Mouse (Mus musculus) neural tube, embryonic 12.5 days (tissue): ENCODE measurements around the gene Acot2. TPM values are rescaled to one million over a fixed set of nuclear protein-coding genes. Genes with fewer than 3 reads are reported as not detected.
"Not testable (repeated sequence)": the region's sequence is repeated elsewhere in the genome, so short reads cannot be mapped to it uniquely, and the experiment has no call there.

Experiments used
- ATAC-seq: fragments of 200-750 bp; cut with Nextera tagmentation; 2 replicates; pipeline ENCODE4 v1.8.0; 2017; ENCODE audit warnings: low read depth, mild to moderate bottlenecking, moderate TSS enrichment, moderate library complexity; ENCODE audit not compliant: low FRiP score
- H3K27ac ChIP-seq: fragments of 300-500 bp; sonication (generic); 2 replicates; pipeline ENCODE4 v1.5.1; 2016
- H3K27me3 ChIP-seq: fragments of 300-500 bp; sonication (generic); replicated peaks from 2 replicates; pipeline ENCODE4 v1.6.1; 2016; ENCODE audit warnings: mild to moderate bottlenecking
- H3K36me3 ChIP-seq: fragments of 300-500 bp; sonication (generic); 2 replicates; pipeline ENCODE4 v1.6.1; 2016; ENCODE audit warnings: mild to moderate bottlenecking
- H3K4me1 ChIP-seq: fragments of 300-500 bp; sonication (generic); 2 replicates; pipeline ENCODE4 v1.6.1; 2016
- H3K4me2 ChIP-seq: fragments of 300-500 bp; sonication (generic); replicated peaks from 2 replicates; pipeline ENCODE4 v1.6.1; 2016; ENCODE audit warnings: mild to moderate bottlenecking
- H3K4me3 ChIP-seq: fragments of 300-500 bp; sonication (generic); 2 replicates; pipeline ENCODE4 v1.5.1; 2016
- H3K9ac ChIP-seq: fragments of 300-500 bp; sonication (generic); 2 replicates; pipeline ENCODE4 v1.6.1; 2016; ENCODE audit warnings: mild to moderate bottlenecking
- H3K9me3 ChIP-seq: fragments of 300-500 bp; sonication (generic); 2 replicates; pipeline ENCODE4 v1.6.1; 2016; ENCODE audit warnings: mild to moderate bottlenecking
- WGBS: fragments of 180-500 bp; shearing (Covaris S2); methylation state at CpG from one replicate; pipeline ENCODE4 v1.1.7; 2016; 5-methylcytosine and 5-hydroxymethylcytosine counted together
- polyA plus RNA-seq: library from polyadenylated mRNA; unstranded; fragments of >200 nt; fragmentation: Nextera tagmentation; extraction: Ambion mirVana; gene quantifications from 2 replicates; pipeline ENCODE4 v1.2.1, GENCODE M21; 2016

Acot2 gene
- polyA plus RNA-seq, 1 experiment from 2014 or later, result 14.4 TPM

DNA sequence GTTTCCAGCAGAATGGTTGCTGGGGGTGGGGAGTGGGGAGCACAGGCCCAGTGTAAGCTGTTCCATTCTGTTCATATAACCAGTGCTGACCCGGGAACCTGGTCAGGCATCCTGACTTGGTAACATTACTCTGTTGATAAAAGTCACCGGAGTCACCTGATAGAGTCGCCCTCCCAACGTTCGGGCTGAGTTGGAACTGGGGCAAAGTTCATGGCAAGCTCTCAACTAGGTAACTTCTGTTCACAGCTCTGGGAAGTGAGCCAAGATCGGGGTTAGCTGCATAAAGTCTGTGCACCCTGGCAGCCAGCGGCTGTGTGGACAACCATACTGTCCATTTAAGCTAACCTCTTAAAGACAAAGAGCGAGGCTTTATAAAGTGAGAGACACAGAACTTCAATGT lies 11.6 kb downstream of the Acot2 start:
- ATAC-seq, H3K4me3 ChIP-seq, H3K27me3 ChIP-seq, H3K36me3 ChIP-seq, H3K4me1 ChIP-seq, H3K9me3 ChIP-seq, H3K4me2 ChIP-seq, H3K27ac ChIP-seq, H3K9ac ChIP-seq: not testable (repeated sequence)
- WGBS, result 87% methylated on average over 8 of the region's 8 CpGs

DNA sequence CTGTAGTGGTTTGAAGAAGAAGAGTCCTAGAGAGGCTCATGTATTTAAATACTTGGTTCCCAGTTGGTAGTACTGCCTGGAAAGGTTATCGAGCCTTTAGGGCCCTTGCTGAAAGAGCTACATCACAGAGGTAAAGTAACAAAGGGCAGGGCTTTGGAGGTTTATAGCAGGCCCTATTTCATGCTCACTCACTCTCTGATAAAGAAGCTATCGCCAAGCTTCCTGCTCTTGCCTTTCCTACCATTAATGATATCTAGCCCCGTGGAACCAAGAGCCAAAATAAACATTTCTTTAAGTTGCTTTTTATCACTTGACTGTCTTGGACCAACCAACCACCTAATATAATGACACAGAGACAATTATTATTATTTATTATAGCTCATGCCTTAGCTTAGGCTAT lies 12.8 kb downstream of the Acot2 start:
- WGBS, result 51% methylated on average over 3 of the region's 3 CpGs

DNA sequence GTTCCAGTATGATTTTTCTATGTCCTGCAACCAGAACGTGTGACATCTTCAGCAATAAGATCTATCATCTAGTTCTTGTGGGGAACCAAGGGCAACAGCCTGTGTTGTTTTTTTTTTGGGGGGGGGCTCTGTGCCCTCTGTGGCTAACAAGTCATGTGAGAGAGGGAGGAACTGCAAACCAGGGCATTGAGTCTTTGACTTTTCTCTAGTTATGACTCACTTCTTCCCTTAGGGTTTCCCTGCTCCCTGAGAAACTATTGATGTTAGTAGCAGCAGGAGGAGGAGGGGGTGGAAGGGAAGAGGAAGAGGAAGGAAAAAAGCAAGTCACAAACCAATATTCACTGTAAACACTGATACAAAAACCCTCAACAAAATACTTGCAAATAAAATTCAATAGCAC lies 16.2 kb downstream of the Acot2 start:
- Histone ChIP-seq H3K4me3 (no peak overlapping the region), H3K4me2 (no peak overlapping the region), H3K4me1 (peaks cover 1% of the 10 kb centered on the region; the same call in 1 of the 2 replicates), H3K27ac (no peak overlapping the region), H3K9me3 (0 out of 2 replicates have a peak, but pooled peaks cover 7% of the 10 kb centered on the region), H3K9ac (no peak overlapping the region), H3K27me3 (no peaks in the 10 kb centered on the region), H3K36me3 (no peaks in the 10 kb centered on the region)
- WGBS, result 89% methylated on average over 1 of the region's 1 CpGs
- no peak for ATAC-seq

More for the DNA sequence above, 12.8 kb downstream of the Acot2 start:
- ATAC-seq, result no peak
- H3K4me2 ChIP-seq, result no peak overlapping the region
- 0 out of 2 replicates have a peak, but pooled peaks cover 7% of the 10 kb centered on the region for H3K9me3 ChIP-seq
- H3K27me3 ChIP-seq, result no peaks in the 10 kb centered on the region
- H3K27ac ChIP-seq, result no peak overlapping the region
- H3K9ac ChIP-seq, result no peak overlapping the region
- H3K4me3 ChIP-seq, result no peak overlapping the region
- no peaks in the 10 kb centered on the region for H3K36me3 ChIP-seq
- no peaks in the 10 kb centered on the region for H3K4me1 ChIP-seq

DNA sequence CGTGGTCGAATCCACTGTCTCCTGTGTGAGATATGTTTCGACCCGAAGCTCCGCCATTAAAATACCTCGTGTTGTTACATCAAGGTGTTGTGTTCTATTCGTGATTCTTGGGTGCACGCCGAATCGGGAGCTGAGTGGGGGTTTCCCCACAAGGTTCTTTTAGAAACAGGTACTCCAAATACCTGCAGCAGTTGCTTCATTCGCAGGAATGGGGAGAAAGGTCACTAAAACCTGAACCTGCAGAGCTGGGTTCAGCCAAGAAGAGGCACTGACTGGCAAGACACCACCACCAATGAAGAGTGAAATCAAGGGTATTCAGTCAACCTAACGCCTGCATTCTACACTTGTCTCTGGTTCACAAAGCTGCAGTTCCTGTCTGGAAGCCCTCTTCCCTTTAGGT lies 20.6 kb downstream of the Acot2 start:
- Histone ChIP-seq H3K36me3 (no peaks in the 10 kb centered on the region), H3K9me3 (no peaks in the 10 kb centered on the region), H3K9ac (no peak overlapping the region), H3K27me3 (no peaks in the 10 kb centered on the region), H3K4me2 (peak overlapping the region; percentile 60; the same call in 1 of the 2 replicates), H3K4me3 (no peak overlapping the region), H3K27ac (peak overlapping the region; percentile 27; the same call in 1 of the 2 replicates), H3K4me1 (peaks cover 24% of the 10 kb centered on the region)
- WGBS, result 91% methylated on average over 12 of the region's 12 CpGs
- no peak for ATAC-seq

DNA sequence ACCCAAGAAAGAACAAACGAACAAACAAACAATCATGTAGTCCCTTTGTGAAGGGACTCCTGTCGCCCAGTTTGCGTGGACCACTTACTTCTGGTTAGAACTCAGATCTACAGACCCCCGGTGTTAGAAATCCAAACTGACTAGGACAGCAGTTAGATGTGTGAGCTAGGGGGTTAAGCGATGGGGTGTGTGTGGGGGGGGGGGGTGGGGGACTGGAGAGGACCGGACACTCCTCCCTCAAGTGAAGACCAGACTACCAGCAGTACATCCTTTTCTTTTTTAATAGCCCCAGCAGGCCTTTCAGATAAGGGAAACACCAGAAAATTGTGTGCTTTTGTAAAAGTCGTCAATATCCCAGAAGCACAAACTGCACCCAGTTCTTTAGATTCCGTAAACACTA lies 21.1 kb downstream of the Acot2 start:
- peaks cover 24% of the 10 kb centered on the region for H3K4me1 ChIP-seq
- peak overlapping the region; percentile 60 for H3K4me2 ChIP-seq
- 0 out of 2 replicates have a peak overlapping the region, but pooled peaks have one; percentile 46 for H3K4me3 ChIP-seq
- WGBS, result 51% methylated on average over 8 of the region's 8 CpGs
- no peaks in the 10 kb centered on the region for H3K36me3 ChIP-seq
- peak; percentile 45 for ATAC-seq
- peak overlapping the region; percentile 27; the same call in 1 of the 2 replicates for H3K27ac ChIP-seq
- no peaks in the 10 kb centered on the region for H3K27me3 ChIP-seq
- no peaks in the 10 kb centered on the region for H3K9me3 ChIP-seq
- H3K9ac ChIP-seq, result no peak overlapping the region

DNA sequence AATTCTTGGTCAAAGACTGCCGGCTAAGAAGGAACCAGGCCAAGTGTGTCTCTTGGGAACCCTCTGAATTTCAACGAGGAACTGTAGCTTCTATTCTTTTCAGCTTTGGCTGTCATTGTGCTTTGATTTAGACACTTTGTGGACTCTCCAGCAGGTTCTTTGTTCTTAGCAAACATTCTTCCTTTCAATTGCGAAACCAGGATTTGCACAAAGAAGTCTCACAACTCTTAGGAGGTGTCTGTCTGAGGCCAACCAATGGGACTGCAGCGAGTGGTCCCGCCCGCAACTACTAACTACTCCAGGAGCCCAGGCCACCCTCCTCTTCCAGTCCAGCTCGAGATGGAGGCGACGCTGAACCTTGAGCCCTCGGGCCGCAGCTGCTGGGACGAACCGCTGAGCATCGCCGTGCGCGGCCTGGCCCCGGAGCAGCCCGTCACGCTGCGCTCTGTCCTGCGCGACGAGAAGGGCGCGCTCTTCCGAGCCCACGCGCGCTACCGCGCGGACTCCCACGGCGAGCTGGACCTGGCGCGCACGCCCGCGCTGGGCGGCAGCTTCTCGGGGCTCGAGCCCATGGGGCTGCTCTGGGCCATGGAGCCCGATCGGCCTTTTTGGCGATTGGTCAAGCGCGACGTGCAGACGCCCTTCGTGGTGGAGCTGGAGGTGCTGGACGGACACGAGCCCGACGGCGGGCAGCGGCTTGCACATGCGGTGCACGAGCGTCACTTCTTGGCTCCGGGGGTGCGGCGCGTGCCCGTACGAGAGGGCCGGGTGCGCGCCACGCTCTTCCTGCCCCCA lies 21.7 kb downstream of the Acot2 start, which contains the start of gene Acot1:
Gene Acot1 (plus strand): TSS at position 320 of the 795 bp plus-strand sequence.
- Histone ChIP-seq H3K9ac (peak within 1 kb of the TSS; percentile 66), H3K27ac (peak within 1 kb of the TSS; percentile 27; the same call in 1 of the 2 replicates), H3K4me1 (peaks cover 24% of the 10 kb centered on the region), H3K4me2 (peak within 1 kb of the TSS; percentile 60), H3K4me3 (peak within 1 kb of the TSS; percentile 46)
- H3K9me3 ChIP-seq, H3K36me3 ChIP-seq, H3K27me3 ChIP-seq: not testable (repeated sequence)
- 1% methylated on average over 69 of the region's 70 CpGs for WGBS
- ATAC-seq, result peak; percentile 92

DNA sequence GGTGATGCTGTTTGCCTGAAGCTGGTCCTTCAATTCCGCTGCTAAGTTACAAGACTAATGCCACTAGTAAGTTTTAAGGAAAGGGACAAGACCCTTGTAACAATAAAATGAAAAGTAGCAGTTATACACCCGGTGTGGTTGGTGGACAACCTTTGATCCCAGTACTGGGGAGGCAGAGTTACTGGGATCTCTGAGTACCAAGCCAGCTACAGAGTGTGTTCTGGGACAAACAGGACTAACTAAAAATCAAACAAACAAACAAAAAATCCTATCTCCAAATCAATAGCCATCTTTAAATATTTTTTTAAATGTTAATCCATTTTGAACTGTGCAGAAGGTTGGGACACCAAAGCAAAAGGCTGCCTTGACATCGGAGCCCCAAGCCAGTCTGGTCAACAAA lies 22.5 kb downstream of the Acot2 start:
- peak overlapping the region; percentile 46 for H3K4me3 ChIP-seq
- 72% methylated on average over 3 of the region's 3 CpGs for WGBS
- H3K9me3 ChIP-seq, result no peaks in the 10 kb centered on the region
- H3K9ac ChIP-seq, result peak overlapping the region; percentile 66
- H3K27ac ChIP-seq, result no peak overlapping the region
- no peaks in the 10 kb centered on the region for H3K27me3 ChIP-seq
- no peak for ATAC-seq
- peaks cover 24% of the 10 kb centered on the region for H3K4me1 ChIP-seq
- H3K4me2 ChIP-seq, result peak overlapping the region; percentile 60
- no peaks in the 10 kb centered on the region for H3K36me3 ChIP-seq

DNA sequence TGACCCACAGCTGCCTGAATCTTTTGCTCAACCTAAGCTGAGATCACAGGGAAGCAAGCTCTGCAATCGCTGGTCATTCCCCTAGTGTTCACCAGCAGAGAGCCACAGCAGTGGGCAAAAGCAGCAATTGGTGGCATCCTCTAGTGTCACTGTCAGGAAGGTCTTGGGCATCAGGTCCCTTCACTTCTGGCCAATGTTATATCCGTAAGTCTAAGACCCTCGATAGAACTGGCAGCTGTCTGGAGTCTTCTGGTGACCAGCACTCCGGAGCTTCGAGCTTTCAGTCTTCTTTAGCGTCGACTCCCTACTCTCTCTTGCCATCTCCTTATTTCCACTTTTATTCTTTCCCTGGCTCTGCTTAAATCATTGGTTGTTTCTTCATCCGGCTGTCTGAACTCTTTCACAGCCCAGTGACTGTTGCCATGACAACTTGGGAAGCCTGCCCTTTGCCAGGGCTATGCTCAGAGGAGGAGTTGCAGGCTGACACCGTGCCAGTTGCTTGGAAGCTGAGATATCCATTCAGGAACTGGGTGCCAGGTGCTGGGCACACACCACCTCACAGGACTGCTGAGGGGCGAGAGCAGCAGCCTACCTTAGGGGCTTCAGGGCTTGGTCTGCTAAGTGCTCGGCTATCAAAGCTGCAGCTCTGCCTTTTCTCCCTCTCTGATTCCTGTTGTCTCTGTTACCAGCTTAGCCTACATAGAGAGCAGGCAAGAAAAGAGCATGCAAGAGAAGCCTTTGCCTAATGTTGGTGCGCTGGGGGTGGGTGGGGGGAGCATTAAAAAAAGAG lies 23.8 kb downstream of the Acot2 start:
- H3K9me3 ChIP-seq, result no peaks in the 10 kb centered on the region
- H3K9ac ChIP-seq, result 0 out of 2 replicates have a peak overlapping the region, but pooled peaks have one; percentile 40
- peak overlapping the region; percentile 60 for H3K4me2 ChIP-seq
- peak; percentile 83 for ATAC-seq
- 33% methylated on average over 12 of the region's 12 CpGs for WGBS
- no peaks in the 10 kb centered on the region for H3K27me3 ChIP-seq
- H3K4me3 ChIP-seq, result peak overlapping the region; percentile 5; the same call in 1 of the 2 replicates
- H3K4me1 ChIP-seq, result peaks cover 24% of the 10 kb centered on the region
- H3K27ac ChIP-seq, result peak overlapping the region; percentile 51; the same call in 1 of the 2 replicates
- peaks cover 6% of the 10 kb centered on the region; the same call in 1 of the 2 replicates for H3K36me3 ChIP-seq

DNA sequence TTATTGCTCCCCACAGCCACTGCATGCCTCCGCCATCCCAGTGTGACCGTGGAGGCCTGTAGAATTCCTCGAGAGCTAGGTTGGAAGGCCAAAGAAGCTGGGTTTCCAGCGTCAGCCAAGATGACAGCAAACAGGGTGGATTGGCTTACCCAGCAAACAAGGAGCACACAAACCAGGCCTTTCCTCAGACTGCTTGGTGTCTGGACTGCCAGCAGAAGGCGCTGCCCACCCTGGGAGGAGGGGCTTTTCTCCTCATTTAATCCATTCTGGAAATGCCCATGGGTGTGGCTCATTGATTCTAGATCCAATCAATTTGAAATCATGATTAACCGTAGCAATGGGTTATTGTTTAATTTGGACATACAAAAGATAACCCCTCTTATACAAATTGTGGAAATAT lies 25.5 kb downstream of the Acot2 start:
- Histone ChIP-seq H3K4me3 (no peak overlapping the region), H3K4me1 (peaks cover 24% of the 10 kb centered on the region), H3K27ac (no peak overlapping the region), H3K9ac (no peak overlapping the region), H3K9me3 (no peaks in the 10 kb centered on the region), H3K27me3 (no peaks in the 10 kb centered on the region), H3K36me3 (peaks cover 8% of the 10 kb centered on the region; the same call in 1 of the 2 replicates), H3K4me2 (peak overlapping the region; percentile 60; the same call in 1 of the 2 replicates)
- no peak for ATAC-seq
- 68% methylated on average over 6 of the region's 6 CpGs for WGBS

DNA sequence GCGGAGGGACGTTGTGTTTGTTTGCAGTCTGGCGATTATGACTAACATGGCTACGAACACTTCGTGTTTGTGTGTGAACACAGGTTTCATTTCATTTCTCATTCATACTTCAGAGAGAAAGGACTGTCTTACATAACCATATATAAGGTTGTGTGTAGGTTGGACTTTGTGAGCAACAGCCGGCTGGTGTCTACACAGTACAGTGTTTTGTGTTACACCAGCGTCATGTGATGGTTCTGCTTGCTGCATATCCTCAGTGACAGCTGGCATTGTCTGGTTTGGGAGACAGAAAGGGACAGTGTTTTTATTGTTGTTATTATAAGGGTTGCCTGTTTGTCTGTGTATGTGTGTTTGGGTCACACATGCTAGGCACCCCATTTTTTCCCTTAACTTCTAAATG lies 26.0 kb downstream of the Acot2 start:
- no peaks in the 10 kb centered on the region for H3K27me3 ChIP-seq
- H3K9ac ChIP-seq, result no peak overlapping the region
- WGBS, result 94% methylated on average over 7 of the region's 7 CpGs
- H3K4me1 ChIP-seq, result peaks cover 24% of the 10 kb centered on the region
- no peak for ATAC-seq
- H3K4me2 ChIP-seq, result no peak overlapping the region
- H3K9me3 ChIP-seq, result no peaks in the 10 kb centered on the region
- no peak overlapping the region for H3K4me3 ChIP-seq
- peaks cover 8% of the 10 kb centered on the region; the same call in 1 of the 2 replicates for H3K36me3 ChIP-seq
- H3K27ac ChIP-seq, result no peak overlapping the region

DNA sequence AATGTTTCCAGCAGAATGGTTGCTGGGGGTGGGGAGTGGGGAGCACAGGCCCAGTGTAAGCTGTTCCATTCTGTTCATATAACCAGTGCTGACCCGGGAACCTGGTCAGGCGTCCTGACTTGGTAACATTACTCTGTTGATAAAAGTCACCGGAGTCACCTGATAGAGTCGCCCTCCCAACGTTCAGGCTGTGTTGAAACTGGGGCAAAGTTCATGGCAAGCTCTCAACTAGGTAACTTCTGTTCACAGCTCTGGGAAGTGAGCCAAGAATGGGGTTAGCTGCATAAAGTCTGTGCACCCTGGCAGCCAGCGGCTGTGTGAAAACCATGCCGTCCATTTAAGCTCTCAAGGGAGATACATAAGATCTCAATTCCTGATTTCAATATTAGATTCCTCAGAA lies 32.9 kb downstream of the Acot2 start:
- H3K27me3 ChIP-seq, H3K4me2 ChIP-seq, H3K4me1 ChIP-seq, H3K9me3 ChIP-seq, ATAC-seq, H3K27ac ChIP-seq, H3K36me3 ChIP-seq, H3K9ac ChIP-seq, H3K4me3 ChIP-seq: not testable (repeated sequence)
- WGBS, result 72% methylated on average over 7 of the region's 7 CpGs

DNA sequence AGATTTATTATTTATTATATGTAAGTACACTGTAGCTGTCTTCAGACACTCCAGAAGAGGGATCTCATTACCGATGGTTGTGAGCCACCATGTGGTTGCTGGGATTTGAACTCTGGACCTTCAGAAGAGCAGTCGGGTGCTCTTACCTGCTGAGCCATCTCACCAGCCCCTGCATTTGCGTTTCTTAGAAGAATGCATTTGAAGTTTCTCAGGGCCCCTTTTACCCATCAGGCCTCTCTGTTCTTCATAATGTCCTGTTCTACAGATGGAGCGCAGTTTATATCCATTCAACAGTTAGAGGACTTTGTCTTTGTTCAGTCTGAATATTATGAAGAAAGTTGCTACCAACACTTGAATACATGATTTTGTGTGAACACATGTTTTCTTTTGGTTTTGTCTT lies 34.6 kb downstream of the Acot2 start:
- H3K36me3 ChIP-seq, H3K4me3 ChIP-seq, H3K9ac ChIP-seq, H3K27me3 ChIP-seq, H3K4me1 ChIP-seq, H3K27ac ChIP-seq, H3K4me2 ChIP-seq, H3K9me3 ChIP-seq, ATAC-seq: not testable (repeated sequence)
- 93% methylated on average over 4 of the region's 4 CpGs for WGBS
